Mouse (Mus musculus) spleen, adult 18-20 months (tissue): ENCODE results near the gene Cnksr3.

Experiments
- DNase-seq, 2 experiments: peaks; one replicate each; pipeline ENCODE4 v3.0.0; 2022; ENCODE audit warnings: mixed read lengths in 2 of 2

Gene Cnksr3

DNA sequence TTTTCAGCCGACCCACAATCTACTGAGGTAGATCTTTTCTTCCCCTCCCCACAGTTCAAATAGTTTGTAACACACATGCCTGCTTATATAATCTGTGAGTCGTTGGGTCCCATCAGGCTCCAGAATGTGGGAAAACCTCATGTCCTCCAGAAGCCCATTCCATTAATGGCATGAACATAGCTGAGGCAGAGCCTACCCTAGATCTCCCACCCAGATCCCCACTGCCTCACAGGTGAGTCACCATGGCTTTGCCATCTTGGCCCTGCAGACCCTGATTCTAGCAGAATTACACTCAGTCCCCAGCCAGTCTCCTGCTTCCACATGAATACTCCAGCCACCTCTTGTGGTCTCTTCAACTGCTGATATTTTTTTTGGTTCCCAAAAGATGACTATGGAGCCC is 136.4 kb downstream of the Cnksr3 start:
- no peak for DNase-seq

DNA sequence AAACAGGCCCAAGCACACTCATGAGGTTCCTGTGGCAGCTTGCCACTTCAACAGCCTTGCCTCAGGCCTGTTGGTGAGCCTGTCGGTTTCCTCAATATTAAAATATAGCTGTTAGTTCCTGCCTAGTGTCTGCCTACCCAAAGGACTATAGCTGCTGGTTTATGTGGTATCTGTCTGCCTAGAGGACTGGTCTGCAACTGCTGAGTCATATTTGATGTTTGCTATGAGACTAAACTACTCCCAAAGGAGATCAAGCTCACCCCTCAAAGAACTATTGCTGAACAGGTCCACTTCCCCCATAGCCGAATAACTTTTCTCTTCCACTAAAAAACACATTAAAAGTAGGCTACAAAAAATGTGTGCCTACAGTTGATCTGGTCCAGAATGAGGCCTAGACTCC is 137.8 kb downstream of the Cnksr3 start:
- no peak for DNase-seq

DNA sequence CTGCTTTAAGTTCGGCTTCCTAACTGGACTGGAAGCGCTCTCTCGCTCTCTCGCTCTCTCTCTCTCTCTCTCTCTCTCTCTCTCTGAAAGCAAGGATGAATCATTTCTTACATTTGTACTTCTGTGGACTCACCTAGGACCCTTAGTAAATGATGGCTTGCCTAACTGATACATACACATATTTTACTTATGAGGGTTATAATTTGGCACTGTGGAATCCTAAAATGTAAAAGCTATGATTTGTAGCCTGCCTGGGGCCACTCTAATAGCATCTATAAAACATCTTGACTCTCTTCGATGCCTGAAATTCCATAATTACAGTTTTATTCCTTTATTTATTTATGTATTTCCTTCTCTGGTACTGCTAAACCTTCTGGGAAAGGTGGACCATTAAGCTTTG is 141.1 kb downstream of the Cnksr3 start:
- DNase-seq = no peak

DNA sequence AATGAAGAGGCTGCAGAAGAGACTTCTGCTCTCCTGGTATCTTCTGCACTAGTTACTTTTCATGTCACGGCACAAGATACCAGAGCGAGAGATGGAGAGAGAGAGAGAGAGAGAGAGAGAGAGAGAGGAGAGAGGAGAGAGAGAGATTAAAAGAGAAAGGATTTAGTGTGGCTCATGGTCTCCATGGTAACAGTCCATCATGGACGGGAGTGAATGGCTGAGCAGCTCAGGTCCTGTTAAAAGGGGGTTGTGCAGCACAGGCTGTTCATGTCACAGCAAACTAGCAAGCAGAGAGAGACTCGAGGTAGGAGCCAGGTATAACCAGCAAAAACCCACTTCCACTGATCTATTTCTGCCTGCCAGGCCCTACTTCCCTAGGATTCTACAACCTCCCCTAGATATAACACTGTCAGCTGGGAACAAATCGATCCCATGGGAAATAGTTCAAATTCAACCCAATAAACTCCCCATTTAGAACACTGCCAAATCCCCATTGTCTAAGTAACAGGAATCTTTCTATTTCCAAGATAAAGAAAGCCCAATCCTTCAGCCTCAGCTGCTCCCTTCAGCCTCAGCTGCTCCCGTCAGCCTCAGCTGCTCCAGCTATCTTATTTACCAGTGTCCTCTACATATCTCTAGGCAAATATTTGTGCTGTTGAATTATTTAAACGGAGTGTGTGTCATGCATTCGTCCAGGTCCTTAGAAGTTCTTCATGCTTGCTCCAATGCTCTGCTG is 141.8 kb downstream of the Cnksr3 start:
- no peak for DNase-seq

DNA sequence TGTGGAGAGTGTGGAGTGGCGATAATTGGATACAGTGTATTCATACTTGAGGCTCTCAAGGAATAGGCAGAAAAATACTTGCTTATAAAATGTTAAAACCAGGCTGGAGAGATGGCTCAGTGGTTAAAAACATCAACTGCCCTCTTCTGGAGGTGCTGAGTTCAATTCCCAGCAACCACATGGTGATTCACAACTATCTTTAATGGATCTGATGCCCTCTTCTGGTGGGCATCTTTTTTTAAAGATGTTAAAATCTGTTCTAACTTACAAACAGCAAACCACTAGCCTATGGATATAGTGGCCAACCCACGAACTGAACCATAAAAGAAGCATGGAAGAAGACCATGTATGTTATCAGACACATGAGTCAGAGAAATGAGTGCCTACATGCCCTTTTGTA is 142.9 kb downstream of the Cnksr3 start:
- no peak for DNase-seq
